Mouse (Mus musculus): Measurements from ENCODE around the gene Rhbdl1. TPM values are rescaled to one million over a fixed set of nuclear protein-coding genes. Genes with fewer than 3 reads are reported as not detected.

Rhbdl1 gene
- total and polyA plus RNA-seq, 2 experiments, result 0.74 to 5.5 TPM

DNA sequence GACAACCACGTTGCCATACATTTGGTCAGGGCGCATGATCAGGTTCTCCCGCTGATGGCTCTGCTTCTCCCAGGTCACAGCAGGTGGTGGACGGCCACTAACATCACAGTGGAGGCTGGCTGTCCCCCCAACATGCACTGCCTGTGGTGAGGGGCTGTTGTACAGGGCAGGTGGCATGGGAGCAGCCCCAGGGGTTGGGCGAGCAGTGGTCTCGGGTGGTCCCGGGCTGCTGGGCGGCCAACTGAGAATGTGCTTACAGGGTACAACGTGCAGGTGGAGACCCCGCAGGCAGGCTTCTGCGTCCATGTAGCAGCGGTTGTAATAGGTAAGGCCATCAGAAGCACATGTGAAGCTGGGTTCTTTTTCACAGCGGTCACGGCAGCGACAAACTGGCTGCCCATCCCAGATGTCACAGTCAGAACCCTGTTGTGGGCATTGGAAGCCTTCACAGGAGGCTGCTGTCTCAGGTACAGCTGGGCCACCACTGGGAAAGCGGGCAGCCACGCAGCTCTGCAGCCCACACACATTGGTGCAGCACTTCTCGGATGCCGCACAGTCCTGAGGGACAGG is 41.6 kb upstream of the Rhbdl1 start:
- Histone ChIP-seq H3K27me3 (ENCODE audit: control insufficient read depth, insufficient read depth, low read length) (no peaks in the 10 kb centered on the region), H3K27ac (replicated peaks; ENCODE audit: insufficient read depth, low read depth, low read length) (no peak overlapping the region), H3K9ac (ENCODE audit: low read depth, low read length) (no peak overlapping the region), H3K79me2 (ENCODE audit: control insufficient read depth, insufficient read depth, low read length) (peaks cover 9% of the 10 kb centered on the region; the same call in 1 of the 2 replicates), H3K4me3 (ENCODE audit: insufficient read depth, low read depth, low read length) (no peak overlapping the region), H3K4me1 (ENCODE audit: control insufficient read depth, insufficient read depth, low read length) (peaks cover 22% of the 10 kb centered on the region), H3K36me3 (ENCODE audit: control insufficient read depth, insufficient read depth, low read length) (no peaks in the 10 kb centered on the region; the same call in 1 of the 2 replicates)
- DNase-seq (ENCODE audit: extremely low read depth, low read depth, low spot score), result no peak
- 92% methylated on average over 19 of the region's 19 CpGs for WGBS
- TF ChIP-seq CTCF (IDR thresholded peaks at IDR 0.05; ENCODE audit: low read depth, low read length), result no peak
- no peak for TF ChIP-seq POLR2A (IDR thresholded peaks at IDR 0.05; ENCODE audit: extremely low read depth, insufficient read depth, low read length)

DNA sequence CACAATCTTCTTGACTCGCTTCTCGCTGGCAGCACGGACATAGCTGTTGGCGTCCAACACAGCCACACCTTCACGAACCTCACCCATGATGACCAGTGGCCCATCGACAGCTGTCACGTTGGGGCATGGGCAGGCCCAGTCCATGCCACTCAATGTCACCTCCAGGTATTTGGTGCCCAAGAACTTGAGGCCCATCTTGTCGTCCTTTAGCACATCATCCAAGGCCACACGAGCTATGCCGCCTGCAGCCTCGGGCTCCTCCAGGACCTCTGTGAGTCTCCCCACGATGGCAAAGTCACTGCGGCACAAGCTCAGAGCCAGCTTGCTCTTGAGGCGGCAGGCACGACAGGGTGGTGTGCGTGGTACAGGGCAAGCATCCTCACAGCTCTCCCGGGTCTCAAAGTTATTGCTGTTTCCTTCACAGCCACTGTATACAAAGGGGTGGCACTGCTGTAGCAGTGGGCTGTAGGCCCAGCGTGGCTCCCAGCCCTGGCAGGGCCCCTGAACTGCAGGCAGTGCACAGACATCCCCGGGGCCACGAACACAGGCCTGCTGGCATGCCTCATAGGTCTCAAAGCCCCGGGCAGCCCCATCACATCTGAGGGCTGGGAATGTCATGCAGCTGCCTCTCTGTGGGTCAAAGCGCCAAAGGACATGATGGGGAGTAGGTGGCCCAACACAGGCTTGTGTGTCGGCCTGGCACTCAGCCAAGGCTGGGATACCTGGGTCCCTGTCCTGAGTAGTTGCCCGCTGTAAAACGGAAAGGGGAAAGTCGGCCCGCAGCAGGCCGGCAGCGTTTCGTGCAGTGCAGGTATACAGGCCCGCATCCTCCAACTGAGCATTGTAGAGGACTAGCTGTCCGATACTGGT is 40.9 kb upstream of the Rhbdl1 start:
- Histone ChIP-seq H3K9ac (ENCODE audit: low read depth, low read length) (no peak overlapping the region), H3K27me3 (ENCODE audit: control insufficient read depth, insufficient read depth, low read length) (no peaks in the 10 kb centered on the region), H3K36me3 (ENCODE audit: control insufficient read depth, insufficient read depth, low read length) (no peaks in the 10 kb centered on the region), H3K4me1 (ENCODE audit: control insufficient read depth, insufficient read depth, low read length) (peaks cover 22% of the 10 kb centered on the region), H3K79me2 (ENCODE audit: control insufficient read depth, insufficient read depth, low read length) (peaks cover 7% of the 10 kb centered on the region; the same call in 1 of the 2 replicates), H3K4me3 (ENCODE audit: insufficient read depth, low read depth, low read length) (no peak overlapping the region), H3K27ac (replicated peaks; ENCODE audit: insufficient read depth, low read depth, low read length) (no peak overlapping the region)
- TF ChIP-seq POLR2A (IDR thresholded peaks at IDR 0.05; ENCODE audit: extremely low read depth, insufficient read depth, low read length) (no peak), CTCF (IDR thresholded peaks at IDR 0.05; ENCODE audit: low read depth, low read length) (no peak)
- WGBS, result 90% methylated on average over 32 of the region's 32 CpGs
- no peak for DNase-seq (ENCODE audit: extremely low read depth, low read depth, low spot score)

DNA sequence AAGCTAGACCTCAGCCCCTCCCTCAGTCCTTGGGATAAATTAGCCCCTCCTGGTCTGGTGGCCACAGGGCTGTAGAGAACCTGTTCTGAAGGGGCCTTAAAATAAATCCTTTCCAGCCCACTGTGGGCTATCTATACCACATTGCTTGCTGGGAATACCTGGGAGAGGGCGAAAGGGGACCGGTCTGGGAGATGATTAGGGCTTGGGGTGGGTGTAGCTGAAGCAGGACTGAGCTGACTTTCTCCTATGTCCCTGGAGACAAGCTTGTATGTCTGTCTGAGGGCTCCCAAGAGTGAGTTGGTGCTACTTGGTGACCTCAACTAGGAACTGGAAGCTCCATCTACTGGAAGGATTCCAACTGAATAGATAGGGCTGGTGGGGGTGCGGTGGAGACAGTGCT is 39.9 kb upstream of the Rhbdl1 start:
- peaks cover 7% of the 10 kb centered on the region; the same call in 1 of the 2 replicates for H3K79me2 ChIP-seq (ENCODE audit: control insufficient read depth, insufficient read depth, low read length)
- 76% methylated on average over 3 of the region's 3 CpGs for WGBS
- H3K27ac ChIP-seq (replicated peaks; ENCODE audit: insufficient read depth, low read depth, low read length), result peak overlapping the region; percentile 33
- no peak overlapping the region for H3K4me3 ChIP-seq (ENCODE audit: insufficient read depth, low read depth, low read length)
- H3K36me3 ChIP-seq (ENCODE audit: control insufficient read depth, insufficient read depth, low read length), result no peaks in the 10 kb centered on the region
- peaks cover 22% of the 10 kb centered on the region for H3K4me1 ChIP-seq (ENCODE audit: control insufficient read depth, insufficient read depth, low read length)
- no peaks in the 10 kb centered on the region for H3K27me3 ChIP-seq (ENCODE audit: control insufficient read depth, insufficient read depth, low read length)
- no peak overlapping the region for H3K9ac ChIP-seq (ENCODE audit: low read depth, low read length)
- no peak for DNase-seq (ENCODE audit: extremely low read depth, low read depth, low spot score)
- no peak for TF ChIP-seq POLR2A (IDR thresholded peaks at IDR 0.05; ENCODE audit: extremely low read depth, insufficient read depth, low read length)

DNA sequence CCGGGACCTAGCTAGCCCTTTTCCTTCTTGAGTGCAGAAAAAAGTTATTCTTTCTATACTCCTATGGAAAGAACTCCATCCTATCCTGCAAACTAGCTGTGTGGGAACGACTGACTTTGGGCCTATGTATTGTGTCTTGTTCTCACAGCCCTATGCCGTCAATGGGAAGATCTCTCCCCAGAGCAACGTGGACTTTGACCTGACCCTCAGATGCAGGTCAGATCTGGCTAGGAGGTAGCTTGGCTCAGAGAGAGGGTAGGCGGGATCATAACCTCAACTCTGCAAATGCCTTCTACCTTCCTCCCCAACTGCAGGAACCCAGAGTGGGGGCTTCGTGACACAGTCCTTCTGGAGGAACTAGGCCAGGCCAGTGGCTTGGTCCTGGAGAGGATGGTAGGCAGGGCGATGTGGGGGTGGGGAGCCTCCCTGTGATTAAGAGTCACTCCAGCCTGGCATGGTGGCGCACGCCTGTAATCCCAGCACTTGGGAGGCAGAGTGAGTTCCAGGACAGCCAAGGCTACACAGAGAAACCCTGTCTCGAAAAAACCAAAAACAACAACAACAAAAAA is 39.3 kb upstream of the Rhbdl1 start:
- Histone ChIP-seq H3K4me3 (ENCODE audit: insufficient read depth, low read depth, low read length) (peak overlapping the region; percentile 81), H3K4me1 (ENCODE audit: control insufficient read depth, insufficient read depth, low read length) (peaks cover 19% of the 10 kb centered on the region), H3K9ac (ENCODE audit: low read depth, low read length) (peak overlapping the region; percentile 87), H3K79me2 (ENCODE audit: control insufficient read depth, insufficient read depth, low read length) (peaks cover 7% of the 10 kb centered on the region; the same call in 1 of the 2 replicates), H3K36me3 (ENCODE audit: control insufficient read depth, insufficient read depth, low read length) (no peaks in the 10 kb centered on the region), H3K27ac (replicated peaks; ENCODE audit: insufficient read depth, low read depth, low read length) (peak overlapping the region; percentile 91), H3K27me3 (ENCODE audit: control insufficient read depth, insufficient read depth, low read length) (no peaks in the 10 kb centered on the region)
- no peak for TF ChIP-seq POLR2A (IDR thresholded peaks at IDR 0.05; ENCODE audit: extremely low read depth, insufficient read depth, low read length)
- no peak for TF ChIP-seq CTCF (IDR thresholded peaks at IDR 0.05; ENCODE audit: low read depth, low read length)
- 26% methylated on average over 10 of the region's 10 CpGs for WGBS
- peak; percentile 96 for DNase-seq (ENCODE audit: extremely low read depth, low read depth, low spot score)

DNA sequence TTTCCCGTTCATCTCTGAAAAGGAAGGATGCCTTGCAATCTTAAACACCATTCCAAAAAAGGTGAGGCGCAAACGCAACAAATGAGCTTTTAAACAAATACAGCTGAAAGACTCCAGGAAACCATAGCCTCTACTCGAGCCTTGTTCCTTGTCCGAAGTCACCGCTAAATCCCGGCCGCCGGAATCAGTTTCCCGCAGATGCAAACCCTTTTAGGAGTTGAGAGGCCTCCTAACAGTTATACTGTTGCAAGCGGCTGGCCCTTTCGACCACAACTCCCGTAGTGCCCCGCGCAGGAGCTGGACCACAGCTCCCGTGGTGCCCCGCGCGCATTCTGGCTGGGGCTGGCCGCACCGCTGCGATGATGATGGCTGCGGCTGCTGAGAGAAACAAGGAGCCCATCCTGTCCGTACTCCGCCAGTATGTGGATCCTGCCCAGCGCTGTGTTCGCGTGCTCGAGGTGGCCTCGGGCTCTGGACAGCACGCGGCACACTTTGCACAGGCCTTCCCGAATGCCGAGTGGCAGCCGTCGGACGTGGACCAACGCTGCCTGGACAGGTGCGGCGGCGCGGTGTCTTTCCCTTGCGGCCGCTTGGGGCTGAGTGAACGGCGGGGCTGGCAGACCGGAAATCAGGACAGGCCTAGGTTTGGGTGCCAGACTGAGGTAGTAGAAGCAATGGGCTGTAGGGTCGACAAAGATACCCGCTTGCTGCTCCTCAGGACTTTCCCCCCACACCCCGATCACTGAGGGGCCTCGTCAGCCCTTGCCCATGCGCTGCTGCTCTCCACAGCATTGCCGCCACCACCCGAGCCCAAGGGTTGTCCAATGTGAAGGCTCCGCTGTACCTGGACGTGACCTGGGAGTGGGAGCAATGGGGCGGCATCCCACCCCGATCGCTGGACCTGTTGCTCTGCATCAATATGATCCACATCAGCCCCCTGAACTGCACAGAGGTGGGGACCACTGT is 38.4 kb upstream of the Rhbdl1 start:
- peak; percentile 80 for DNase-seq (ENCODE audit: extremely low read depth, low read depth, low spot score)
- Histone ChIP-seq H3K27me3 (ENCODE audit: control insufficient read depth, insufficient read depth, low read length) (no peaks in the 10 kb centered on the region), H3K79me2 (ENCODE audit: control insufficient read depth, insufficient read depth, low read length) (peaks cover 7% of the 10 kb centered on the region; the same call in 1 of the 2 replicates), H3K4me3 (ENCODE audit: insufficient read depth, low read depth, low read length) (peak overlapping the region; percentile 81), H3K9ac (ENCODE audit: low read depth, low read length) (peak overlapping the region; percentile 87), H3K4me1 (ENCODE audit: control insufficient read depth, insufficient read depth, low read length) (peaks cover 11% of the 10 kb centered on the region), H3K27ac (replicated peaks; ENCODE audit: insufficient read depth, low read depth, low read length) (peak overlapping the region; percentile 91), H3K36me3 (ENCODE audit: control insufficient read depth, insufficient read depth, low read length) (no peaks in the 10 kb centered on the region)
- WGBS, result under 1% methylated on average over 59 of the region's 59 CpGs
- TF ChIP-seq POLR2A (IDR thresholded peaks at IDR 0.05; ENCODE audit: extremely low read depth, insufficient read depth, low read length) (peak; percentile 88), CTCF (IDR thresholded peaks at IDR 0.05; ENCODE audit: low read depth, low read length) (no peak; the same call in 1 of the 2 replicates)

All from liver, adult 2 months (tissue).